Mouse (Mus musculus) spleen, adult 2 months (tissue): ENCODE results near the gene Hoxc9.

Experiments used
- CTCF ChIP-seq: fragments of 200-500 bp; IDR thresholded peaks from 2 replicates; pipeline ENCODE4 v1.5.1; 2011; ENCODE audit warnings: mild to moderate bottlenecking, inconsistent platforms; ENCODE audit not compliant: insufficient read depth, insufficient read length, insufficient replicate concordance; ENCODE audit errors: extremely low read depth
- POLR2A ChIP-seq: fragments of 200-500 bp; IDR thresholded peaks from 2 replicates; pipeline ENCODE4 v1.6.1; 2011; ENCODE audit warnings: low read depth, low read length, inconsistent platforms

GRCm38 (mm10) chr15:103013238-103013984 is 37.2 kb downstream of the Hoxc9 start:
- peak; percentile 71; the same call in 1 of the 2 replicates for TF ChIP-seq CTCF
- TF ChIP-seq POLR2A, result no peak
